Mouse (Mus musculus): ENCODE measurements around the gene Gm6217. TPM values are rescaled to one million over a fixed set of nuclear protein-coding genes. Genes with fewer than 3 reads are reported as not detected.
"Not testable (repeated sequence)": the region's sequence is repeated elsewhere in the genome, so short reads cannot be mapped to it uniquely, and the experiment has no call there.

Gene Gm6217
- polyA plus RNA-seq (2015; fragmentation: Nextera tagmentation; extraction: Ambion mirVana) = not detected in 2 replicates

GRCm38 (mm10) chr1:82931326-82931725 is at the start of gene Gm6217:
Gene Gm6217, minus strand, starts transcription at chr1:82931399.
- H3K4me1 ChIP-seq (replicated peaks); H3K27me3 ChIP-seq: not testable (repeated sequence)

GRCm38 (mm10) chr1:82977840-82978239 is 46.6 kb upstream of the Gm6217 start:
- Histone ChIP-seq H3K4me2 (no peak overlapping the region), H3K9ac (no peak overlapping the region), H3K27ac (no peak overlapping the region), H3K27me3 (no peaks in the 10 kb centered on the region), H3K36me3 (no peaks in the 10 kb centered on the region), H3K4me1 (replicated peaks) (peaks cover 16% of the 10 kb centered on the region), H3K4me3 (replicated peaks) (no peak overlapping the region), H3K9me3 (replicated peaks) (no peaks in the 10 kb centered on the region)
- ATAC-seq (ENCODE audit: low read depth) (no peak), DNase-seq (no peak)

More at GRCm38 (mm10) chr1:82931326-82931725, at the start of gene Gm6217:
- H3K9ac ChIP-seq; H3K4me3 ChIP-seq (replicated peaks); ATAC-seq (ENCODE audit: low read depth); H3K4me2 ChIP-seq; H3K36me3 ChIP-seq; H3K27ac ChIP-seq; H3K9me3 ChIP-seq (replicated peaks); DNase-seq: not testable (repeated sequence)
- no CpG with 5 or more reads among the region's 6 CpGs for WGBS (ENCODE audit: insufficient replicate concordance)

- H3K9me3 ChIP-seq (replicated peaks) = no peaks in the 10 kb centered on the region
- H3K36me3 ChIP-seq = no peaks in the 10 kb centered on the region
- H3K4me1 ChIP-seq (replicated peaks) = peaks cover 19% of the 10 kb centered on the region
- no peak overlapping the region for H3K9ac ChIP-seq
- ATAC-seq (ENCODE audit: low read depth) (no peak), DNase-seq (no peak)
- no peak overlapping the region for H3K4me3 ChIP-seq (replicated peaks)
- H3K27me3 ChIP-seq = no peaks in the 10 kb centered on the region
- H3K27ac ChIP-seq = no peak overlapping the region
- no peak overlapping the region for H3K4me2 ChIP-seq
- 29% methylated on average over 5 of the region's 5 CpGs for WGBS (ENCODE audit: insufficient replicate concordance)
Observed at GRCm38 (mm10) chr1:82975750-82976149, 44.6 kb upstream of the Gm6217 start.

DNA sequence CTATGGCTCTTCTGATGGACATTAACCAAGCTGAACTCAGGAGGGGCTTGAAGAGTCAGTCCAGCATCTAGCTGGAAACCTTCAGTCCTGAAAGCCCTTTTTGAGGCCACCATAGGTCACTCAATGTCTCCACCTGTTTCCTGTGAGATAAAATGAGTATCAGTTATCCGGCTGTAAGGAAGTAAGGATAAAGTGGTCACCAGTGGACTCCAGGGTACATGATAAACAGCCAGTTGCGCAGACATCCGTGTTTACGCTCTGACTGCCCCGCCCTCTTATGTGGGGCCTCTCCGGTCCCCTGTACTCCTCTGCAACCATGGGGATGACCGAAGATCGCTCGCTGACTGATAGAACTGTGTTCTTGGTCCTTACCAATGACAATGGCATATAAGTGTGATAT is 43.1 kb upstream of the Gm6217 start:
- H3K4me1 ChIP-seq (replicated peaks) = peaks cover 19% of the 10 kb centered on the region
- H3K4me3 ChIP-seq (replicated peaks) = no peak overlapping the region
- H3K4me2 ChIP-seq = 0 out of 2 replicates have a peak overlapping the region, but pooled peaks have one; percentile 6
- H3K27me3 ChIP-seq = no peaks in the 10 kb centered on the region
- no peak overlapping the region for H3K9ac ChIP-seq
- WGBS (ENCODE audit: insufficient replicate concordance) = 12% methylated on average over 9 of the region's 9 CpGs
- DNase-seq = peak; percentile 32
- no peaks in the 10 kb centered on the region for H3K9me3 ChIP-seq (replicated peaks)
- ATAC-seq (ENCODE audit: low read depth) = peak; percentile 88
- no peaks in the 10 kb centered on the region for H3K36me3 ChIP-seq
- no peak overlapping the region for H3K27ac ChIP-seq

GRCm38 (mm10) chr1:82973901-82974300 is 42.7 kb upstream of the Gm6217 start:
- H3K4me1 ChIP-seq (replicated peaks) = peaks cover 19% of the 10 kb centered on the region
- H3K27ac ChIP-seq = no peak overlapping the region
- ATAC-seq (ENCODE audit: low read depth) = 0 out of 2 replicates have a peak, but pooled peaks have one; percentile 8
- H3K9ac ChIP-seq = no peak overlapping the region
- no peak overlapping the region for H3K4me3 ChIP-seq (replicated peaks)
- no peaks in the 10 kb centered on the region for H3K27me3 ChIP-seq
- no peak for DNase-seq
- no peaks in the 10 kb centered on the region for H3K9me3 ChIP-seq (replicated peaks)
- 22% methylated on average over 6 of the region's 6 CpGs for WGBS (ENCODE audit: insufficient replicate concordance)
- 0 out of 2 replicates have a peak overlapping the region, but pooled peaks have one; percentile 6 for H3K4me2 ChIP-seq
- H3K36me3 ChIP-seq = no peaks in the 10 kb centered on the region

DNA sequence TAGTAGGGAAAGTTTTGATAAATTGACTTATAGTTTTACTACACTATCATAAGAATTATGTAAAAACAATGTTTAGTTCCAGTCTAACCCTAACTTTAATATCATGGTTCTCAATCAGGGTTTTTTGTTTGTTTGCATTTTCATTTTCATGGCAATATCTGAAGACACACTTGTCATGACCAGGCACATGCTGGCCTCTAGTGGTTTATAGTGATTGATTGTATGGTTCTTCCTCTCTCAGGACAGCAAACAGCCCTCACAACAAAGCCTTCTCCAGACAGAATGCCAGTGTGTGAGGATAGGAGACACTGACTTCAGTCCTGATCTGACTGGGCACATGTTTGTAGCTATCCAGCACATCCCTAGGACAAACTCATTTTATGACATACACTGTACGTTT is 42.0 kb upstream of the Gm6217 start:
- 56% methylated on average over 1 of the region's 1 CpGs for WGBS (ENCODE audit: insufficient replicate concordance)
- no peak overlapping the region for H3K27ac ChIP-seq
- H3K9ac ChIP-seq = no peak overlapping the region
- peaks cover 19% of the 10 kb centered on the region for H3K4me1 ChIP-seq (replicated peaks)
- H3K36me3 ChIP-seq = no peaks in the 10 kb centered on the region
- no peaks in the 10 kb centered on the region for H3K27me3 ChIP-seq
- DNase-seq (no peak), ATAC-seq (ENCODE audit: low read depth) (no peak)
- no peak overlapping the region for H3K4me3 ChIP-seq (replicated peaks)
- no peaks in the 10 kb centered on the region for H3K9me3 ChIP-seq (replicated peaks)
- H3K4me2 ChIP-seq = no peak overlapping the region

DNA sequence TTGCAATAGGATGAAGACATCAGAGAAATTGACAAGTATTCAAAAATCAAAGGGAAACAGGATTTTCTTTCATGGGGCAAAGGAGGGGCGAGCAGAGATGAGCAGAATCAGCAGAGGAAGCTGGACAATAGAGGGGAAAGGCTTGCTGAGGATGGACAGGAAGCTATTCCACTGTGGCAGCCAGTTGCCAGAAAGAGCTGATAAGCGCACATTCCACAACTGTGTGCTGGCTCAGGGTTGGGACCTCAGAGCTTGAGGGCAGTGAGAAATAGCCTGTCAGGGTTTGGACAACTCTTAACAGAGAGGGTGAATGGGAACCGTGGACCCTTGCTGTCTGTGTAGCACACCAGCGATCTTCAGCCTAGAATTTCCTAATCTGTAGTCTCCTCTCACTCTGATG is 40.8 kb upstream of the Gm6217 start:
- no peak for DNase-seq
- no peak overlapping the region for H3K4me3 ChIP-seq (replicated peaks)
- no peak overlapping the region for H3K27ac ChIP-seq
- no peak overlapping the region for H3K9ac ChIP-seq
- no peaks in the 10 kb centered on the region for H3K27me3 ChIP-seq
- ATAC-seq (ENCODE audit: low read depth) = peak; percentile 55; the same call in 1 of the 2 replicates
- H3K36me3 ChIP-seq = no peaks in the 10 kb centered on the region
- H3K4me1 ChIP-seq (replicated peaks) = peaks cover 19% of the 10 kb centered on the region
- H3K9me3 ChIP-seq (replicated peaks) = no peaks in the 10 kb centered on the region
- H3K4me2 ChIP-seq = no peak overlapping the region
- 21% methylated on average over 4 of the region's 4 CpGs for WGBS (ENCODE audit: insufficient replicate concordance)

- Histone ChIP-seq H3K27ac (no peak overlapping the region), H3K9ac (no peak overlapping the region), H3K4me1 (replicated peaks) (0 out of 2 replicates have a peak, but pooled peaks cover under 1% of the 10 kb centered on the region), H3K27me3 (no peaks in the 10 kb centered on the region), H3K4me3 (replicated peaks) (no peak overlapping the region), H3K4me2 (no peak overlapping the region), H3K36me3 (no peaks in the 10 kb centered on the region), H3K9me3 (replicated peaks) (no peaks in the 10 kb centered on the region)
- 43% methylated on average over 3 of the region's 3 CpGs for WGBS (ENCODE audit: insufficient replicate concordance)
- ATAC-seq (ENCODE audit: low read depth) = no peak
- DNase-seq = no peak
Observed at GRCm38 (mm10) chr1:82966413-82966812, 35.2 kb upstream of the Gm6217 start.

- Histone ChIP-seq H3K4me2 (no peak within 1 kb of the TSS), H3K9ac (no peak within 1 kb of the TSS), H3K4me3 (replicated peaks) (no peak within 1 kb of the TSS), H3K9me3 (replicated peaks) (no peaks in the 10 kb centered on the region), H3K27ac (no peak within 1 kb of the TSS), H3K4me1 (replicated peaks) (no peaks in the 10 kb centered on the region), H3K36me3 (no peaks in the 10 kb centered on the region), H3K27me3 (no peaks in the 10 kb centered on the region)
- no peak for DNase-seq
- no peak for ATAC-seq (ENCODE audit: low read depth)
- WGBS (ENCODE audit: insufficient replicate concordance) = 68% methylated on average over 11 of the region's 11 CpGs
Observed at GRCm38 (mm10) chr1:82959870-82960385, 28.7 kb upstream of the Gm6217 start, which contains the start of gene Gm47955. Gene Gm47955, plus strand, starts transcription at chr1:82960286.

GRCm38 (mm10) chr1:82955913-82956312 is 24.7 kb upstream of the Gm6217 start, which contains the start of gene Gm7544:
Gene Gm7544, minus strand, starts transcription at chr1:82956013.
- not testable (repeated sequence) for H3K9me3 ChIP-seq (replicated peaks); H3K27me3 ChIP-seq; H3K4me3 ChIP-seq (replicated peaks); H3K9ac ChIP-seq; H3K27ac ChIP-seq; H3K36me3 ChIP-seq; DNase-seq; ATAC-seq (ENCODE audit: low read depth); H3K4me2 ChIP-seq; H3K4me1 ChIP-seq (replicated peaks)

GRCm38 (mm10) chr1:82948601-82949000 is 17.4 kb upstream of the Gm6217 start:
- ATAC-seq (ENCODE audit: low read depth) = no peak
- WGBS (ENCODE audit: insufficient replicate concordance) = 74% methylated on average over 2 of the region's 2 CpGs
- H3K9ac ChIP-seq = no peak overlapping the region

DNA sequence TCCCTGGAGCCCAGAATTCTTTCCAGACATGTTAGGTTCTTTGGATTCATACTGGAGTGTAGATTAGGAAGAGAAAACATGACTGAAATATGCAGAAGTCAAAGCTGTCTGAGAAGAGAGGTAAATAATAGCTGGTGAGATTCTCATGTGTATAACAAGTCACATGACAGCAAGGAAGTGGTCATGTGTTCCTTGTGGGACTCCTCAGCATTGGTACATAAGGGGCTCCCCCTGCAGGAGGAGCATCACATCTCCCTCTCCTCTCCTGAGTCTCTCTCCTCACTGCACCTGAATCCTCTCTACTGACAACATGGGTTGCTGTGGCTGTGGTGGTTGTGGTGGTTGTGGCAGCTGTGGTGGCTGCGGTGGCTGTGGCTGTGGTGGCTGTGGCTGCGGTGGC is 14.8 kb upstream of the Gm6217 start:
- 85% methylated on average over 2 of the region's 2 CpGs for WGBS (ENCODE audit: insufficient replicate concordance)
- H3K27ac ChIP-seq; DNase-seq; H3K4me3 ChIP-seq (replicated peaks); H3K27me3 ChIP-seq; H3K36me3 ChIP-seq; H3K9ac ChIP-seq; H3K4me2 ChIP-seq; H3K4me1 ChIP-seq (replicated peaks); ATAC-seq (ENCODE audit: low read depth); H3K9me3 ChIP-seq (replicated peaks): not testable (repeated sequence)

More at GRCm38 (mm10) chr1:82948601-82949000, 17.4 kb upstream of the Gm6217 start:
- H3K27me3 ChIP-seq = no peaks in the 10 kb centered on the region
- no peak overlapping the region for H3K27ac ChIP-seq
- no peaks in the 10 kb centered on the region for H3K9me3 ChIP-seq (replicated peaks)
- H3K4me1 ChIP-seq (replicated peaks) = no peaks in the 10 kb centered on the region
- no peaks in the 10 kb centered on the region for H3K36me3 ChIP-seq
- H3K4me2 ChIP-seq = no peak overlapping the region
- H3K4me3 ChIP-seq (replicated peaks) = no peak overlapping the region
- no peak for DNase-seq
